Mouse (Mus musculus) forebrain, embryonic 11.5 days (tissue): Measurements from ENCODE around the gene Olfr461. TPM values are rescaled to one million over a fixed set of nuclear protein-coding genes. Genes with fewer than 3 reads are reported as not detected.
"Not testable (repeated sequence)": the region's sequence is repeated elsewhere in the genome, so short reads cannot be mapped to it uniquely, and the experiment has no call there.

Source experiments
- ATAC-seq: fragments of 200-750 bp; cut with Nextera tagmentation; replicated peaks from 2 replicates; pipeline ENCODE4 v1.8.0; 2017; ENCODE audit warnings: moderate TSS enrichment; ENCODE audit not compliant: low FRiP score
- DNase-seq: peaks from one replicate; pipeline ENCODE4 v3.0.0-alpha.2; 2017; ENCODE audit warnings: low spot score
- H3K27ac ChIP-seq: fragments of 300-500 bp; sonication (generic); 2 replicates; pipeline ENCODE4 v1.5.1; 2014; ENCODE audit warnings: low read depth, low read length
- H3K27me3 ChIP-seq: fragments of 300-500 bp; sonication (generic); 2 replicates; pipeline ENCODE4 v1.6.1; 2014; ENCODE audit warnings: mild to moderate bottlenecking, low read length, mixed read lengths; ENCODE audit not compliant: control insufficient read depth, insufficient read depth
- H3K36me3 ChIP-seq: fragments of 300-500 bp; sonication (generic); 2 replicates; pipeline ENCODE4 v1.6.1; 2014; ENCODE audit warnings: mild to moderate bottlenecking, low read length, moderate library complexity, mixed read lengths; ENCODE audit not compliant: control insufficient read depth, insufficient read depth
- H3K4me1 ChIP-seq: fragments of 300-500 bp; sonication (generic); replicated peaks from 2 replicates; pipeline ENCODE4 v1.6.1; 2014; ENCODE audit warnings: low read length, mixed read lengths; ENCODE audit not compliant: control insufficient read depth, insufficient read depth
- H3K4me2 ChIP-seq: fragments of 300-500 bp; sonication (generic); 2 replicates; pipeline ENCODE4 v1.6.1; 2014; ENCODE audit warnings: low read depth, mild to moderate bottlenecking, low read length, moderate library complexity, mixed read lengths; ENCODE audit not compliant: severe bottlenecking
- H3K4me3 ChIP-seq: fragments of 300-500 bp; sonication (generic); 2 replicates; pipeline ENCODE4 v1.5.1; 2014; ENCODE audit warnings: low read depth, low read length
- H3K9ac ChIP-seq: fragments of 300-500 bp; sonication (generic); 2 replicates; pipeline ENCODE4 v1.6.1; 2014; ENCODE audit warnings: low read length
- H3K9me3 ChIP-seq: fragments of 300-500 bp; sonication (generic); 2 replicates; pipeline ENCODE4 v1.6.1; 2016; ENCODE audit warnings: low read length, mixed read lengths; ENCODE audit not compliant: control insufficient read depth
- WGBS: fragments of 180-500 bp; shearing (Covaris S2); extraction: QIAGEN DNeasy Blood & Tissue Kit; methylation state at CpG from one replicate; pipeline ENCODE4 v1.1.7; 2014; 5-methylcytosine and 5-hydroxymethylcytosine counted together
- polyA plus RNA-seq: library from polyadenylated mRNA; unstranded; fragments of >200 nt; fragmentation: Nextera tagmentation; extraction: Ambion mirVana; gene quantifications from 2 replicates; pipeline ENCODE4 v1.2.1, GENCODE M21; 2014

Gene Olfr461
- 0.08 and 0.31 TPM in 2 replicates for polyA plus RNA-seq

- Histone ChIP-seq H3K4me2 (no peak within 1 kb of the TSS), H3K36me3 (no peaks in the 10 kb centered on the region), H3K27ac (no peak within 1 kb of the TSS), H3K9me3 (no peaks in the 10 kb centered on the region), H3K4me1 (no peaks in the 10 kb centered on the region), H3K27me3 (no peaks in the 10 kb centered on the region), H3K9ac (no peak within 1 kb of the TSS), H3K4me3 (no peak within 1 kb of the TSS)
- WGBS, result 81% methylated on average over 2 of the region's 2 CpGs
- DNase-seq (no peak), ATAC-seq (no peak)
Observed at GRCm38 (mm10) chr6:40554950-40555349, at the start of gene Olfr461. TSS of gene Olfr461 (minus strand) at chr6:40555050.

- H3K4me3 ChIP-seq, H3K27ac ChIP-seq, H3K36me3 ChIP-seq, H3K4me1 ChIP-seq, H3K27me3 ChIP-seq, H3K9ac ChIP-seq, H3K9me3 ChIP-seq, DNase-seq, H3K4me2 ChIP-seq, ATAC-seq: not testable (repeated sequence)
- WGBS, result 29% methylated on average over 4 of the region's 4 CpGs
Observed at GRCm38 (mm10) chr6:40598546-40598945, 43.7 kb upstream of the Olfr461 start.

- WGBS, result 78% methylated on average over 3 of the region's 3 CpGs
- H3K4me3 ChIP-seq, result no peak overlapping the region
- no peak overlapping the region for H3K27ac ChIP-seq
- DNase-seq (no peak), ATAC-seq (no peak)
- no peaks in the 10 kb centered on the region for H3K27me3 ChIP-seq
- H3K36me3 ChIP-seq, result no peaks in the 10 kb centered on the region
- H3K4me1 ChIP-seq, result no peaks in the 10 kb centered on the region
- H3K4me2 ChIP-seq, result no peak overlapping the region
- no peak overlapping the region for H3K9ac ChIP-seq
- no peaks in the 10 kb centered on the region for H3K9me3 ChIP-seq
Observed at GRCm38 (mm10) chr6:40594804-40595550, 40.1 kb upstream of the Olfr461 start.

GRCm38 (mm10) chr6:40588346-40588745 lies 33.5 kb upstream of the Olfr461 start:
- Histone ChIP-seq H3K9me3 (no peaks in the 10 kb centered on the region), H3K27ac (no peak overlapping the region), H3K9ac (no peak overlapping the region), H3K27me3 (no peaks in the 10 kb centered on the region), H3K4me3 (no peak overlapping the region), H3K4me1 (no peaks in the 10 kb centered on the region), H3K36me3 (no peaks in the 10 kb centered on the region), H3K4me2 (no peak overlapping the region)
- ATAC-seq (no peak), DNase-seq (no peak)
- WGBS, result 96% methylated on average over 2 of the region's 2 CpGs

- Histone ChIP-seq H3K4me2 (no peak within 1 kb of the TSS), H3K27me3 (no peaks in the 10 kb centered on the region), H3K4me1 (no peaks in the 10 kb centered on the region), H3K9me3 (no peaks in the 10 kb centered on the region), H3K4me3 (no peak within 1 kb of the TSS), H3K9ac (no peak within 1 kb of the TSS), H3K36me3 (no peaks in the 10 kb centered on the region), H3K27ac (no peak within 1 kb of the TSS)
- 93% methylated on average over 5 of the region's 5 CpGs for WGBS
- DNase-seq (no peak), ATAC-seq (no peak)
Observed at GRCm38 (mm10) chr6:40585645-40586044, 30.8 kb upstream of the Olfr461 start, which contains the start of gene Clec5a. TSS of gene Clec5a (minus strand) at chr6:40585821.

GRCm38 (mm10) chr6:40584336-40584735 lies 29.5 kb upstream of the Olfr461 start:
- no peaks in the 10 kb centered on the region for H3K4me1 ChIP-seq
- H3K9me3 ChIP-seq, result no peaks in the 10 kb centered on the region
- ATAC-seq (no peak), DNase-seq (no peak)
- no peak overlapping the region for H3K27ac ChIP-seq
- no peak overlapping the region for H3K4me2 ChIP-seq
- WGBS, result 87% methylated on average over 6 of the region's 6 CpGs
- H3K4me3 ChIP-seq, result no peak overlapping the region
- H3K36me3 ChIP-seq, result no peaks in the 10 kb centered on the region
- no peak overlapping the region for H3K9ac ChIP-seq
- no peaks in the 10 kb centered on the region for H3K27me3 ChIP-seq

GRCm38 (mm10) chr6:40576305-40576704 lies 21.5 kb upstream of the Olfr461 start:
- no peak for ATAC-seq
- Histone ChIP-seq H3K4me2 (no peak overlapping the region), H3K4me3 (no peak overlapping the region), H3K36me3 (no peaks in the 10 kb centered on the region), H3K9me3 (no peaks in the 10 kb centered on the region), H3K27me3 (no peaks in the 10 kb centered on the region), H3K4me1 (no peaks in the 10 kb centered on the region), H3K27ac (no peak overlapping the region), H3K9ac (no peak overlapping the region)
- WGBS, result 74% methylated on average over 1 of the region's 1 CpGs
- no peak for DNase-seq

GRCm38 (mm10) chr6:40573618-40574017 lies 18.8 kb upstream of the Olfr461 start:
- Histone ChIP-seq H3K36me3 (no peaks in the 10 kb centered on the region), H3K4me3 (no peak overlapping the region), H3K4me2 (no peak overlapping the region), H3K9me3 (no peaks in the 10 kb centered on the region), H3K27ac (no peak overlapping the region), H3K27me3 (no peaks in the 10 kb centered on the region), H3K4me1 (no peaks in the 10 kb centered on the region), H3K9ac (no peak overlapping the region)
- WGBS, result 78% methylated on average over 3 of the region's 3 CpGs
- DNase-seq (no peak), ATAC-seq (no peak)

- no peak within 1 kb of the TSS for H3K9ac ChIP-seq
- no peaks in the 10 kb centered on the region for H3K27me3 ChIP-seq
- no peak for DNase-seq
- H3K36me3 ChIP-seq, result no peaks in the 10 kb centered on the region
- no peaks in the 10 kb centered on the region for H3K9me3 ChIP-seq
- H3K4me2 ChIP-seq, result no peak within 1 kb of the TSS
- no peak within 1 kb of the TSS for H3K4me3 ChIP-seq
- no peaks in the 10 kb centered on the region for H3K4me1 ChIP-seq
- no peak for ATAC-seq
- WGBS, result 89% methylated on average over 3 of the region's 3 CpGs
- no peak within 1 kb of the TSS for H3K27ac ChIP-seq
Observed at GRCm38 (mm10) chr6:40569187-40569586, 14.3 kb upstream of the Olfr461 start, which contains the start of gene Olfr460. TSS of gene Olfr460 (plus strand) at chr6:40569487.
